Mouse (Mus musculus) limb, embryonic 15.5 days (tissue): ENCODE data around the gene Lrriq4. TPM values are rescaled to one million over a fixed set of nuclear protein-coding genes. Genes with fewer than 3 reads are reported as not detected.
A peak's percentile ranks its signal among the peaks of the same experiment; 100 is the strongest.

Experiments
- ATAC-seq: fragments of 200-750 bp; cut with Nextera tagmentation; 2 replicates; pipeline ENCODE4 v1.8.0; 2017; ENCODE audit warnings: low read depth, moderate TSS enrichment; ENCODE audit not compliant: insufficient number of reproducible peaks, low FRiP score, low TSS enrichment
- H3K27ac ChIP-seq: fragments of 300-500 bp; sonication (generic); 2 replicates; pipeline ENCODE4 v1.5.1; 2015; ENCODE audit warnings: moderate library complexity, mild to moderate bottlenecking, inconsistent platforms
- H3K27me3 ChIP-seq: fragments of 300-500 bp; sonication (generic); 2 replicates; pipeline ENCODE4 v1.6.1; 2015; ENCODE audit warnings: inconsistent platforms
- H3K36me3 ChIP-seq: fragments of 300-500 bp; sonication (generic); 2 replicates; pipeline ENCODE4 v1.6.1; 2015; ENCODE audit warnings: inconsistent platforms
- H3K4me1 ChIP-seq: fragments of 300-500 bp; sonication (generic); 2 replicates; pipeline ENCODE4 v1.6.1; 2015; ENCODE audit warnings: inconsistent platforms
- H3K4me2 ChIP-seq: fragments of 300-500 bp; sonication (generic); 2 replicates; pipeline ENCODE4 v1.6.1; 2015; ENCODE audit warnings: mild to moderate bottlenecking, inconsistent platforms
- H3K4me3 ChIP-seq: fragments of 300-500 bp; sonication (generic); 2 replicates; pipeline ENCODE4 v1.5.1; 2015; ENCODE audit warnings: mild to moderate bottlenecking, inconsistent platforms
- H3K9ac ChIP-seq: fragments of 300-500 bp; sonication (generic); 2 replicates; pipeline ENCODE4 v1.6.1; 2015; ENCODE audit warnings: inconsistent platforms
- H3K9me3 ChIP-seq: fragments of 300-500 bp; sonication (generic); 2 replicates; pipeline ENCODE4 v1.6.1; 2016; ENCODE audit warnings: inconsistent platforms
- WGBS: fragments of 180-500 bp; shearing (Covaris S2); methylation state at CpG from one replicate; pipeline ENCODE4 v1.1.7; 2015; 5-methylcytosine and 5-hydroxymethylcytosine counted together
- polyA plus RNA-seq: library from polyadenylated mRNA; unstranded; fragments of >200 nt; fragmentation: Nextera tagmentation; extraction: Ambion mirVana; gene quantifications from 2 replicates; pipeline ENCODE4 v1.2.1, GENCODE M21; 2015

Lrriq4 gene
- polyA plus RNA-seq, 1 experiment from 2014 or later: not detected

DNA sequence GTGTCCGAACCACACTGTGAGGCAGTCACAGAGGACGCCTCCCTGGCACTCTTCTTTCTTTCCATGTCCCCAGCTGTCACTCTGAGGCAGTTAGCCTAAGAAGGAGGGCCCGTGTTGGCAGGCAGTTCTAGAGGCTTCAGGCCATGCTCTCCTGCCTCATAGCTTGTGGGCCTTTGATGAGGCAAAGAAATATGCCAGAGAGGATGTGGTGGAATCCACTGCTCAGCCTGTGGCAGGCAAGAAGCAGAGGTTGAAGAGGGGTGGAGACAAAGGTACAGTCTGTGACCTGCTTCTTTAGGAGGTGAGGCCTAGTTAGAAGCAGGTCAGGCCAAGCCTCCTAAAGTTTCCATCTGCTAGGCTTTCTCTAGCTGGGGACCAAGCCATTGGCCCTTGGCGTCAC lies 33.4 kb upstream of the Lrriq4 start:
- H3K9me3 ChIP-seq: no peaks in the 10 kb centered on the region
- no peak for ATAC-seq
- 88% methylated on average over 4 of the region's 4 CpGs for WGBS
- H3K4me2 ChIP-seq: no peak overlapping the region
- H3K36me3 ChIP-seq: peaks cover 69% of the 10 kb centered on the region
- no peak overlapping the region for H3K4me3 ChIP-seq
- no peaks in the 10 kb centered on the region for H3K27me3 ChIP-seq
- no peak overlapping the region for H3K27ac ChIP-seq
- H3K9ac ChIP-seq: no peak overlapping the region
- H3K4me1 ChIP-seq: no peaks in the 10 kb centered on the region; the same call in 1 of the 2 replicates

DNA sequence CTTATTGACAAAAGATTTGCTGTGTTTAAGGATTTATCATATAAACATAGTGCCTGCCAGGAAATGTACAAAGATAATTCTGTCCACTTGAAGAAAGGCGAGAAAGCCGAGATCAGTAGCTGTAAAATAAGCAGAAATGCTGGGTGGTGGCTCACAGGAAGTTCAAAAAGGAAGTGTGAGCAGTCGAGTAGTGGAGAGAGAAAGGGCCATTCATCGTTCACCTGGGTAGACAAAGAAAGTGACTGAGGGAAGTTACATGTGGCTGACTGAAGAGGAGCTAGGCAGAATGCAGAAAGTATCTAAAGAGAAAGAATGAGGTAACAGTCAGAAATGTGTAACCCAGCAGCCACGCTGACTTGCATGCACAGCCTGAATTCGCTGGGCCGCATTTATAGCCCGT lies 24.2 kb upstream of the Lrriq4 start:
- no peak overlapping the region for H3K4me3 ChIP-seq
- no peaks in the 10 kb centered on the region for H3K4me1 ChIP-seq
- no peaks in the 10 kb centered on the region for H3K27me3 ChIP-seq
- WGBS: 76% methylated on average over 8 of the region's 8 CpGs
- H3K27ac ChIP-seq: no peak overlapping the region
- no peak overlapping the region for H3K4me2 ChIP-seq
- no peak for ATAC-seq
- no peak overlapping the region for H3K9ac ChIP-seq
- H3K36me3 ChIP-seq: peaks cover 45% of the 10 kb centered on the region
- no peaks in the 10 kb centered on the region for H3K9me3 ChIP-seq

DNA sequence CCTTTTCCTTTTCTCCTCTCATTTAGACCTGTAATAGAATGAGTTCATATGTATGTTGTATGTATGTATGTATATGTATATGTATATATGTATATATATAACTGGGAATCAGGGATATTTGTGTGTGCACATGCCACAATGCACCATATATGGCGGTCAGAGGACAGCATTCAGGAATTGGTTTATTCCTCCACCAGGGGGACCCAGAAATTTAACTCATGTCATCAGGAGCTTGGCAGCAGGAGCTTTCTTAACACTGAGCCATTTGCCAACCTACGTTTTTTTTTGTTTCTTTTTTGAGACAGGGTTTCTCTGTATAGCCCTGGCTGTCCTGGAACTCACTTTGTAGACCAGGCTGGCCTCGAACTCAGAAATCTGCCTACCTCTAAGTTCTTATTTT lies 10.6 kb upstream of the Lrriq4 start:
- no peak for ATAC-seq
- Histone ChIP-seq H3K4me3 (no peak overlapping the region), H3K27ac (no peak overlapping the region), H3K9ac (no peak overlapping the region), H3K4me1 (no peaks in the 10 kb centered on the region), H3K27me3 (no peaks in the 10 kb centered on the region), H3K4me2 (no peak overlapping the region), H3K36me3 (no peaks in the 10 kb centered on the region), H3K9me3 (no peaks in the 10 kb centered on the region)
- WGBS: 64% methylated on average over 3 of the region's 3 CpGs

DNA sequence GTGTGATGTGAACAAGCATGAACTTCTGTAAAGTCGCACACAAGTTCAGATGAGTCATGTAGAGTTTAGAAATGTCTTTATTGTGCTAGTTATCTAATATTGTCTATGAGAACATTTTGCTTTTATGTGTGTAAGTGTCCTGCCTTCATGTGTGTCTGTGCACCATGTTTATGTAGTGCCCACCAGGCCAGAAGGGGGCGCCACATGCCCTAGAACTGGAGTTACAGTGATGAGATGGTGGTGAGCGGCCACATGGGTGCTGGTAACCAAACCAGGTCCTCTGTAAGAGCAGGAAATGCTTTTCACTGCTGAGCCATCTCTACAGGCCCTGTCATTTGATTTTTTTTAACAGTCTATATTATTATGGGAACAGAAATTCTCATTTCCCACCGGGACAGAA lies 8.7 kb upstream of the Lrriq4 start:
- Histone ChIP-seq H3K36me3 (no peaks in the 10 kb centered on the region), H3K4me1 (no peaks in the 10 kb centered on the region), H3K27ac (no peak overlapping the region), H3K4me2 (no peak overlapping the region), H3K4me3 (no peak overlapping the region), H3K27me3 (no peaks in the 10 kb centered on the region), H3K9me3 (no peaks in the 10 kb centered on the region), H3K9ac (no peak overlapping the region)
- no peak for ATAC-seq
- 75% methylated on average over 4 of the region's 4 CpGs for WGBS

DNA sequence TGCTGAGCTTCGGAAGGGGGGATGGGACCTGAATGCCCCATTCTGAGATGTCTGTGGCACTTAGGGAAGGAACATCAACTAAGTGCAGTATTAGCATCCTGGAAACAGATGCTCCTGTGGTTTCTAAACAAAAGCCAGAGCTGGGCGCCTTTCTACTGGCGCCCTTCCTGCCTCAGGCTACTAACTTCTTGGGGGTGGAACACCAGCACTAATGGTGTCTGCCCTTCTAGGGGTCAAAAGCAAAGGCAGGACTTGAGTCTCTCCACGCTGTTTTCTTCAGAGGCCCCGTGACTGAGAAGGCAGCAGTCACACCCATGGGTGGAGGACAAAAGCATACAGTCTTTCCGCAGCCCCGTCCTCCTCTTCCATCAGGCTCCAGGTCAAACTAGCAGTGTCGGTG lies 2.5 kb downstream of the Lrriq4 start:
- no peak overlapping the region for H3K27ac ChIP-seq
- no peak overlapping the region for H3K9ac ChIP-seq
- peaks cover 18% of the 10 kb centered on the region for H3K27me3 ChIP-seq
- H3K36me3 ChIP-seq: no peaks in the 10 kb centered on the region
- peaks cover 15% of the 10 kb centered on the region for H3K4me1 ChIP-seq
- no peak for ATAC-seq
- no peak overlapping the region for H3K4me2 ChIP-seq
- 49% methylated on average over 8 of the region's 8 CpGs for WGBS
- H3K9me3 ChIP-seq: no peaks in the 10 kb centered on the region
- no peak overlapping the region for H3K4me3 ChIP-seq

DNA sequence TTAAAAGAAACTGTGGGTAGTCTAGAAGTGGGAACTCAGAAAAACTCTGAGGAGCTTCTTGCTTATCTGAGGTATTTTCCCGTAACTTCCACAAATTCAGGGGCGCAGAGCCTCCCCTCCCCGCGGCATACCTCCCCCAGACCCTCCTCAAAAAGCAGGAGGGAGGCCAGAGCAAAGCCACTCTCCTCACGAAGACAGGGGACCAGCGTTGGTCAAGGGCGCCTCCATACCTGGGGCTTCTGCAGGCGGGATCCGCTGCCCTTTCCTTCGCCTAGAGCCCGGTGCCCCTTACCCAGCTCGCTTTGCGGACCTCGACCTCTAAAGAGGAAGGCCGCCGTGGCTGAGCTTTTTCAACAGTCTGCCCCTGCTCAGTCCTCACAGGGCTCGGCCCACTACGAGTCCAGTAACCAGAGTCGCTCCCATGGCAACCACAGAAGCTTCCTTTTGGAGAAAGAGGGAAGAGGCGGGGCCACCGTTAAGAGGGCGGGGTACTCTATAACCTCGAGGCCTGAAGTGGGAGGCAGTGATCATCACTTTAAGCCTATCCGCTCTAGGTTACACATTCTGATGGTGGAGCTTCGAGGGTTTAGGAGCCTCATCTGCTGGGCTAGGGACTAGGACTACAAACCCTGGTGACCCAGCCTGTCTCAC lies 3.3 kb downstream of the Lrriq4 start, which contains the start of gene Lrrc34:
Lrrc34 (minus strand) TSS at position 430 of the 651 bp plus-strand sequence.
- H3K27ac ChIP-seq: no peak within 1 kb of the TSS
- WGBS: 2% methylated on average over 25 of the region's 25 CpGs

DNA sequence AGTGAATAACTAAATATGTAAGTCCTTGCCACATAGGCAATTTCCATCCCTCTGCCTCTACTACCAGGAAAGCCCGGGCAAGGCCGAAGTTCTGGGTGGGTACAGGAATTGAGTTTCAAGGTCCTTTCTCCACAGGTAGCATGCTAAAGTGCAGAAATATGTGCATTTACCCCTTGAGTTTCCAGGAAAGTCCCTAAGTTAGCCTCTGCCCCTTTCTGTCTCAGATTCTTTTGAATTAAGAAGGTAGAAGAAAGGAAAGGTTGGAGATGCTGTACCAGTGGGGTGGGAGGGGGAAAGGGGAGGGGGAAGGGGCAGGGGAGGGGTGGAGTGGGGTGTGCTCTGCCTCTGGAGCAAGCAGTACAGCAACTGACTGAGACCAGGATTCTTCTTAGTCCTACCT lies 4.2 kb downstream of the Lrriq4 start:
- ATAC-seq: no peak
- Histone ChIP-seq H3K9ac (no peak overlapping the region), H3K9me3 (no peaks in the 10 kb centered on the region), H3K36me3 (no peaks in the 10 kb centered on the region), H3K4me3 (no peak overlapping the region), H3K27me3 (peaks cover 18% of the 10 kb centered on the region), H3K27ac (no peak overlapping the region), H3K4me2 (no peak overlapping the region), H3K4me1 (peaks cover 15% of the 10 kb centered on the region)
- WGBS: 94% methylated on average over 2 of the region's 2 CpGs

More for the DNA sequence above, 3.3 kb downstream of the Lrriq4 start, which contains the start of gene Lrrc34:
- Histone ChIP-seq H3K27me3 (peaks cover 18% of the 10 kb centered on the region), H3K36me3 (no peaks in the 10 kb centered on the region), H3K9ac (no peak within 1 kb of the TSS), H3K4me2 (peak within 1 kb of the TSS; percentile 71), H3K4me3 (peak within 1 kb of the TSS; percentile 38), H3K4me1 (peaks cover 15% of the 10 kb centered on the region), H3K9me3 (no peaks in the 10 kb centered on the region)
- no peak; the same call in 1 of the 2 replicates for ATAC-seq

DNA sequence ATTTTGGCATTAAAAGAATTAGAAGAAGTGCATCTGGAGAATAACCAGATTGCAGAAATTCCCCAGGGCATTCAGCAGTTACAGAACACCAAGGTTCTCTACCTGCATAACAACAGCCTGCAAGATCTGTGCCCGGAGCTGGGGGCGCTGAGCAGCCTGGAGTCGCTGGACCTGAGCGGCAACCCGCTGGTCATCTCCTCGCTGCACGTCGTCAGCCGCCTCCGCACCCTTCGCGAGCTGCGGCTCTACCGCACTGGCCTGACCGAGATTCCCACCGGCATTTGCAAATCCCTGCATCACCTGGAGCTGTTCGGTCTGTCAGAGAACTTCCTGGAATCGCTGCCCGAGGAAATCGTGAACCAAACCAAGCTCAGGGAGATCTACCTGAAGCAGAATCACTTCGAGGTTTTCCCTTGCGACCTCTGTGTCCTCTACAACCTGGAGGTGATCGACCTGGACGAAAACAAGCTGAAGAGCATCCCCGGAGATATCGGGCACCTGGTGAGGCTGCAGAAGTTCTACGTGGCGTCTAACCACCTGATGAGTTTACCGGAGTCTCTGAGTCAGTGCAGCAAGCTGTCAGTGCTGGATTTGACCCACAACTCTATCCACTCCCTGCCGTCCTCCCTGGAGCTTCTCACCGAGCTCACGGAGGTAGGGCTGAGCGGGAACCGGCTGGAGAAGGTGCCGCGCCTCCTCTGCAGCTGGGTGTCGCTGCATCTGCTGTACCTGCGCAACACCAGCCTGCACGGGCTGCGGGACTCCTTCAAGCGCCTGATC lies 5.9 kb downstream of the Lrriq4 start:
- no peak for ATAC-seq
- Histone ChIP-seq H3K4me2 (peak overlapping the region; percentile 72), H3K4me3 (peak overlapping the region; percentile 39), H3K9me3 (no peaks in the 10 kb centered on the region), H3K4me1 (peaks cover 15% of the 10 kb centered on the region), H3K27ac (no peak overlapping the region), H3K27me3 (peaks cover 18% of the 10 kb centered on the region), H3K9ac (no peak overlapping the region), H3K36me3 (no peaks in the 10 kb centered on the region)
- WGBS: under 1% methylated on average over 41 of the region's 41 CpGs

DNA sequence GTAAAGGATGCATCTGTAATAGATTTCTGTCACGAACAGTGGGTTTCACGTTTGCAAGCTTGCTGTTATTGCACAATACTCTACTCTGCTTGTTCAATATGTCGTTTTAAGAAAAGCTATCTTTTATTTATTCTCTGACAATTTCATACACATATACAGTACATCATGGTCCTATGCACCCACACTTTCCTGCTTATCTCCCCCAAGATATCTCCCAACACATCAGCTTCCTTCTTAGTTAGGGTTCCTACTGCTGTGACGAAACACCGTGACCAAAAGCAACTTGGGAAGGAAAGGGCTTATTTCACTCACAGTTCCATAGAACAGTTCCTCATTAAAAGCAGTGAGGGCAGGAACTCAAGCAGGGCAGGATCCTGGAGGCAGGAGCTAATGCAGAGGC lies 11.6 kb downstream of the Lrriq4 start:
- 75% methylated on average over 5 of the region's 5 CpGs for WGBS
- H3K4me1 ChIP-seq: no peaks in the 10 kb centered on the region
- H3K36me3 ChIP-seq: no peaks in the 10 kb centered on the region
- H3K9ac ChIP-seq: no peak overlapping the region
- no peak for ATAC-seq
- no peak overlapping the region for H3K4me3 ChIP-seq
- H3K9me3 ChIP-seq: no peaks in the 10 kb centered on the region
- no peak overlapping the region for H3K27ac ChIP-seq
- H3K27me3 ChIP-seq: peaks cover under 1% of the 10 kb centered on the region; the same call in 1 of the 2 replicates
- H3K4me2 ChIP-seq: no peak overlapping the region

DNA sequence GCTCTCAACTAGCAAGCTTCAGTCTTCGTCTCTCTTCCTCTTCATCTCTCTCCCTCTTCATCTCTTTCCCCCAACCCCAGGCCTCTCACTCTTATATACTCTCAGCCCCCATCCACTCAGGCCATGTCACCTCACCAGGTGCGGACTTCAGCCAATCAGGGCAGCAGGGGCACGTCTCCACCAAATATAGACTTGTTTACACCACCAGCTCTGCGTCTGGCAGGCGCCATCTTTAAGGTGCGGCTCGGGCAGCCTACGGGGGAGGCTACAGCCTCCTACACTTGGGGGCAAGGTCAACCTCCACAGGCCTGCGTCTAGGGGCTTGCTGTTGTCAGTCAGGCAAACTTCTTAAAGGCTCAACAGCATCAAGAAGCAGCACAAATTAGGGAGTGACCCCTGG lies 14.2 kb downstream of the Lrriq4 start:
- H3K36me3 ChIP-seq: no peaks in the 10 kb centered on the region
- no peak overlapping the region for H3K4me2 ChIP-seq
- no peak overlapping the region for H3K27ac ChIP-seq
- H3K27me3 ChIP-seq: no peaks in the 10 kb centered on the region
- no peak overlapping the region for H3K9ac ChIP-seq
- no peaks in the 10 kb centered on the region for H3K4me1 ChIP-seq
- ATAC-seq: no peak
- no peak overlapping the region for H3K4me3 ChIP-seq
- 83% methylated on average over 9 of the region's 9 CpGs for WGBS
- H3K9me3 ChIP-seq: no peaks in the 10 kb centered on the region

DNA sequence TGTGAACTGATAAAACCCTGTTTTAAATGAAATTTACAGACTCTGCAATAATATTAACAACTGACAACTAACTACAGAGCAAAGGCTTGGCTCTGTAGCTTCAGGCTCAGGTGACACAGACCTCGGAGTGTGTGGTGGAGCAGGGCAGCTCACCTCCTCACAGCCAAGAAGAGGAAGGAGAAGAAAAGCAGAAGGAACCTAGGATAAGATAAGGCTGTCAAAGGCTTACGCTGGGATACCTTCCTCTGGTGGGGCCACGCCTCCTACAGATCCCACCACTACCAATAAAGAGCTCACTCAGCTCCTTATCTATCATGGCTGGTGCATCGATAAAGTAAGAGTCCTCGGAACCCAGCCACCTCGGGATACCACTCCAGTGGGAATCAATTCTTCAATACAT lies 38.9 kb downstream of the Lrriq4 start:
- ATAC-seq: no peak
- 85% methylated on average over 6 of the region's 6 CpGs for WGBS

DNA sequence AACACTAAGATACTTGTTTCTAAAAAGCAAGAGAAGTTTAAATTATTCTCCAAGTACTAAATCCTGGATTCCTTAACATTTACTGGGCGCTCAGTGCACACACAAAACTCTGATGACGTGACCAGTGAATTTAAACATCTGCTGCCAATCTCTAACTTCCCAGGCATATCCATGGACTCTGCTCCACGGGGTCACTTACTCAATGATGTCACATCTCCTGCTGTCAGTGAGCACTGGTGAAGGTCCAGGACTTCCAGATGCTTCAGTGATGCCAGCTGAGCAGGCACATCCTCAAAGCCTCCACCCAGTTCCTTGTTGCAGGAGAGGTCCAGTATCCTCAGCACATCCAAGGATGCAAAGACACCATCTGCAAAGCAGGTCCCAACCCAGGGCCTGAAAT lies 42.9 kb downstream of the Lrriq4 start:
- WGBS: 75% methylated on average over 3 of the region's 3 CpGs
- H3K4me1 ChIP-seq: no peaks in the 10 kb centered on the region
- no peak overlapping the region for H3K4me3 ChIP-seq
- H3K36me3 ChIP-seq: no peaks in the 10 kb centered on the region
- no peaks in the 10 kb centered on the region for H3K9me3 ChIP-seq
- H3K9ac ChIP-seq: no peak overlapping the region
- H3K27ac ChIP-seq: no peak overlapping the region
- H3K27me3 ChIP-seq: no peaks in the 10 kb centered on the region
- H3K4me2 ChIP-seq: no peak overlapping the region
- no peak for ATAC-seq

More for the DNA sequence above, 38.9 kb downstream of the Lrriq4 start:
- no peak overlapping the region for H3K4me2 ChIP-seq
- H3K36me3 ChIP-seq: no peaks in the 10 kb centered on the region
- no peaks in the 10 kb centered on the region for H3K4me1 ChIP-seq
- no peak overlapping the region for H3K9ac ChIP-seq
- no peaks in the 10 kb centered on the region for H3K27me3 ChIP-seq
- no peak overlapping the region for H3K4me3 ChIP-seq
- H3K9me3 ChIP-seq: no peaks in the 10 kb centered on the region
- H3K27ac ChIP-seq: no peak overlapping the region
